Mouse (Mus musculus) heart, postnatal 0 days (tissue): Measurements from ENCODE around the gene Prim2. TPM values are rescaled to one million over a fixed set of nuclear protein-coding genes. Genes with fewer than 3 reads are reported as not detected.
A peak's percentile ranks its signal among the peaks of the same experiment; 100 is the strongest.

Experiments
- ATAC-seq: fragments of 200-750 bp; cut with Nextera tagmentation; 2 replicates; pipeline ENCODE4 v1.8.0; 2017; ENCODE audit warnings: low read depth, moderate number of reproducible peaks, moderate library complexity; ENCODE audit not compliant: insufficient read depth
- DNase-seq: peaks from one replicate; pipeline ENCODE4 v3.0.0-alpha.2; 2016; ENCODE audit warnings: low spot score
- H3K27ac ChIP-seq: fragments of 300-500 bp; sonication (generic); 2 replicates; pipeline ENCODE4 v1.5.1; 2014; ENCODE audit warnings: low read depth, mild to moderate bottlenecking
- H3K27me3 ChIP-seq: fragments of 300-500 bp; sonication (generic); 2 replicates; pipeline ENCODE4 v1.6.1; 2014; ENCODE audit warnings: low read length, mixed read lengths; ENCODE audit not compliant: control insufficient read depth, insufficient read depth
- H3K36me3 ChIP-seq: fragments of 300-500 bp; sonication (generic); replicated peaks from 2 replicates; pipeline ENCODE4 v1.6.1; 2014; ENCODE audit warnings: low read length, mixed read lengths; ENCODE audit not compliant: control insufficient read depth, insufficient read depth
- H3K4me1 ChIP-seq: fragments of 300-500 bp; sonication (generic); 2 replicates; pipeline ENCODE4 v1.6.1; 2014; ENCODE audit warnings: antibody characterized with exemption; ENCODE audit not compliant: control insufficient read depth, insufficient read depth
- H3K4me2 ChIP-seq: fragments of 300-500 bp; sonication (generic); 2 replicates; pipeline ENCODE4 v1.6.1; 2014; ENCODE audit warnings: low read depth, mild to moderate bottlenecking, low read length, moderate library complexity
- H3K4me3 ChIP-seq: fragments of 300-500 bp; sonication (generic); 2 replicates; pipeline ENCODE4 v1.5.1; 2014; ENCODE audit warnings: low read depth, low read length
- H3K9ac ChIP-seq: fragments of 300-500 bp; sonication (generic); replicated peaks from 2 replicates; pipeline ENCODE4 v1.6.1; 2014; ENCODE audit warnings: low read depth, low read length, mixed read lengths
- H3K9me3 ChIP-seq: fragments of 300-500 bp; sonication (generic); replicated peaks from 2 replicates; pipeline ENCODE4 v1.6.1; 2016; ENCODE audit warnings: low read length; ENCODE audit not compliant: control insufficient read depth
- CTCF ChIP-seq: IDR thresholded peaks from 2 replicates; pipeline ENCODE4 v1.5.1; 2016; ENCODE audit warnings: antibody characterized with exemption, control low read depth, low read depth
- EP300 ChIP-seq: IDR thresholded peaks from 2 replicates; pipeline ENCODE4 v1.6.1; 2016; ENCODE audit warnings: antibody characterized with exemption, low read depth
- WGBS: fragments of 180-500 bp; shearing (Covaris S2); extraction: QIAGEN DNeasy Blood & Tissue Kit; methylation state at CpG from one replicate; pipeline ENCODE4 v1.1.7; 2014; 5-methylcytosine and 5-hydroxymethylcytosine counted together
- polyA plus RNA-seq: library from polyadenylated mRNA; unstranded; fragments of >200 nt; fragmentation: Nextera tagmentation; extraction: Ambion mirVana; gene quantifications from 2 replicates; pipeline ENCODE4 v1.2.1, GENCODE M21; 2015
- total RNA-seq: library from RNA; depleted of rRNA; stranded (reverse); fragments of >200 nt; gene quantifications from 2 replicates; pipeline ENCODE4 v1.2.3, GENCODE M21; 2014; ENCODE audit warnings: low replicate concordance

Gene Prim2
- total and polyA plus RNA-seq, 2 experiments from 2014 or later, result 4.9 to 13.9 TPM

DNA sequence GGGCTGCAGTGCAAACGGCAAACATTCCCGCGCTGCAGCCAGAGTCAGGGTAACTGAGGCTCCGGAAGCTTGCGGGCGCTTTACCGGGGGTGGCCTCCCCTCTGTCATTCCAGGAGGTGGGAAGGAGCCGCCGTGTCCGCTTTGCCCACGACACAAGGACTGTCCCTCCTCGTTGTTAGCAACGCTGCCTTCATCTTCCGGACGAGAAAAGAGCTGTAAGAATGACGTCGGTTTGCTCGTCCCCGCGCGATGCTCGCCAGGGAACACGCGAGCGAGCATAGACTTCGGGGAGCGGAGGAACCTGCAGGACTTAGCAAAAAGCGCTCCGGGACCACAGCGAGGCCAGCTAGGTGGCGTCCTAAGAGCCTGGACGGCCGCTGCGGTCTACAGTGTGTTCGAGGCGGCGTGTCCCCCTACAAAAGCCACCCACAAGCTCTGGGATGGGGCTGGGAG lies 595 bp upstream of the Prim2 start:
- Histone ChIP-seq H3K36me3 (peaks cover 8% of the 10 kb centered on the region; the same call in 1 of the 2 replicates), H3K4me2 (peak overlapping the region; percentile 93), H3K4me3 (peak overlapping the region; percentile 67), H3K9ac (peak overlapping the region; percentile 54), H3K27ac (peak overlapping the region; percentile 52), H3K4me1 (peaks cover 3% of the 10 kb centered on the region), H3K9me3 (no peaks in the 10 kb centered on the region), H3K27me3 (no peaks in the 10 kb centered on the region)
- peak; percentile 67 for ATAC-seq
- DNase-seq, result peak; percentile 70
- TF ChIP-seq EP300, result no peak
- TF ChIP-seq CTCF, result 0 out of 2 replicates have a peak, but pooled peaks have one; percentile 17
- WGBS, result under 1% methylated on average over 37 of the region's 37 CpGs

GRCm38 (mm10) chr1:33663605-33664117 lies 5.9 kb downstream of the Prim2 start:
- Histone ChIP-seq H3K36me3 (peaks cover 31% of the 10 kb centered on the region), H3K9ac (no peak overlapping the region), H3K27ac (no peak overlapping the region), H3K4me1 (no peaks in the 10 kb centered on the region), H3K9me3 (no peaks in the 10 kb centered on the region), H3K4me3 (no peak overlapping the region), H3K4me2 (no peak overlapping the region), H3K27me3 (no peaks in the 10 kb centered on the region)
- 82% methylated on average over 19 of the region's 19 CpGs for WGBS
- no peak for TF ChIP-seq EP300
- TF ChIP-seq CTCF, result no peak
- ATAC-seq, result no peak
- DNase-seq, result no peak

DNA sequence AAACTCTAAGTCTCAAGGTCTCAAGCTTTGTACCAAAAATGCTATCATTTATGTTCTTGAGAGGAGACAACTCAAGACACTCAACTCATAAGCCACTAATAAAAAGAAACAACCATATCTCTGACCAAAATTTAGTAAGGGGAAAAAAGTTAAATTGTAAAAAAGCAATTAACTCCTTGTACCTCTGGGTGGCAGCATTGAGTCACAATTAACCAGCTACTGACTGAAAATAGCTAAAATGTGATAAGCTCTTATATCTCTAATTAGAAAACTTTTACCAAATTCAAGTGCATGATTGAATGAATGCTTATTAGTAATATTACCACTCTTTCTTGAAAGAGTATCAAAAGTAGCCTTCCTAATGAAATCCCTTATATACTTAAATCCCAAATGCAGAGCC lies 6.4 kb downstream of the Prim2 start:
- H3K4me3 ChIP-seq, result no peak overlapping the region
- peaks cover 34% of the 10 kb centered on the region for H3K36me3 ChIP-seq
- no peaks in the 10 kb centered on the region for H3K27me3 ChIP-seq
- ATAC-seq (no peak), DNase-seq (peak; percentile 46)
- H3K9ac ChIP-seq, result no peak overlapping the region
- no peaks in the 10 kb centered on the region for H3K9me3 ChIP-seq
- H3K27ac ChIP-seq, result no peak overlapping the region
- H3K4me2 ChIP-seq, result no peak overlapping the region
- TF ChIP-seq CTCF (peak; percentile 58), EP300 (no peak)
- no peaks in the 10 kb centered on the region for H3K4me1 ChIP-seq

GRCm38 (mm10) chr1:33658302-33658701 lies 11.3 kb downstream of the Prim2 start:
- DNase-seq (no peak), ATAC-seq (no peak)
- H3K9me3 ChIP-seq, result no peaks in the 10 kb centered on the region
- H3K4me2 ChIP-seq, result no peak overlapping the region
- WGBS, result 75% methylated on average over 4 of the region's 4 CpGs
- H3K36me3 ChIP-seq, result peaks cover 28% of the 10 kb centered on the region; the same call in 1 of the 2 replicates
- TF ChIP-seq CTCF (no peak), EP300 (no peak)
- H3K27ac ChIP-seq, result no peak overlapping the region
- no peaks in the 10 kb centered on the region for H3K4me1 ChIP-seq
- no peaks in the 10 kb centered on the region for H3K27me3 ChIP-seq
- no peak overlapping the region for H3K4me3 ChIP-seq
- no peak overlapping the region for H3K9ac ChIP-seq

- Histone ChIP-seq H3K9me3 (no peaks in the 10 kb centered on the region), H3K9ac (no peak overlapping the region), H3K36me3 (peaks cover 28% of the 10 kb centered on the region; the same call in 1 of the 2 replicates), H3K27ac (no peak overlapping the region), H3K4me2 (no peak overlapping the region), H3K4me3 (no peak overlapping the region), H3K4me1 (no peaks in the 10 kb centered on the region), H3K27me3 (no peaks in the 10 kb centered on the region)
- DNase-seq (no peak), ATAC-seq (no peak)
- TF ChIP-seq EP300 (no peak), CTCF (no peak)
- WGBS, result 70% methylated on average over 12 of the region's 12 CpGs
These were observed 11.9 kb downstream of the Prim2 start for GRCm38 (mm10) chr1:33657574-33658149.
